Mouse (Mus musculus) urinary bladder, adult 2 months (tissue): ENCODE results near the gene Itga2. TPM values are rescaled to one million over a fixed set of nuclear protein-coding genes. Genes with fewer than 3 reads are reported as not detected.

ENCODE experiments used
- DNase-seq: peaks from one replicate; pipeline ENCODE4 v3.0.0; 2022; ENCODE audit warnings: low spot score
- polyA plus RNA-seq: library from polyadenylated mRNA; depleted of rRNA; stranded (reverse); fragments of >200 nt; gene quantifications from 2 replicates; pipeline ENCODE4 v1.2.3, GENCODE M21; 2012

The Itga2 gene
- polyA plus RNA-seq, 1 experiment: 4.7 TPM

- no peak for DNase-seq
These were observed 53.2 kb downstream of the Itga2 start for GRCm38 (mm10) chr13:114878667-114879066.

DNA sequence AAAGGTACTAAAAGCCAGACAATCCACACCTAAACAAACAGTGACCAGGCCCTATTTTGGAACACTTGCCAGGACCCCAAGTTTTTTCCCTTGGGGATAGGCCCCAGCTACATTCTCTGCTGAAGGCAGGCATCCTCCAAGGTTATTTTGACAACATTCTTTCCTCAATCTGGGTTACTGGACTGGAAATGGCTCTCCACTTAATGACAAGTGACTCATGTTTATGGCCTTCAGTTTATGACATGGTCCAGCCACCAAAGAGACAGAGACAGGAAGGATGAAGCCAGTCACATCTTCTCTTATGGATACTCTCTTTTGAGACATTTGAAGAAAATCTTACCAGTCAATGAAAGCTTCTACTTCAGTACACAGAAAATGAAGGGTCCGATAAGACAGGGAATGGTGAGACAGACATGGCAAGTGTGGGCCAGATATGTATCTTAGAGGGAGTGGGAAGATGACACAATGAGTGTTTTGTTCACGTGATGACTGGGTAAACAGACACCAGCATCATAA, 55.8 kb downstream of the Itga2 start:
- DNase-seq: no peak

- DNase-seq: no peak
These were observed 57.2 kb downstream of the Itga2 start for GRCm38 (mm10) chr13:114874738-114875137.

DNA sequence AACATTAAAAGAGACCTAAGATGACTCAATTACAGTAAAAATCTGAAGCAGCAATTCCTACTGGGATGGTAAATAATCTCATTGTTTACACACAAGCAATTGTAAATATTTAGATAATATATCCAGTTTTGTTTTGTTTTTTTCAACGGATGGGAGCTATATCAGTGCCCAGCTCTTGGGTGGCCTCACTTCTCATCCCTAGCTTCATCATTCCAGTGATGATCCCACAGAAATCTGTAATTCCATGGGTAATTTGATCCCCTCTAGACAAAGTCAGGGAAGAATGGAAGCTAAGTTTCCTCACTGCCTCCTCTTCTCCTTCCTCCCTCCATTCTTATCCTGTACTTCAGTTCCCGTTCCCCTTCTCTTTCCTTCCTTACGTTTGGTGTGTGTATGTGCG, 74.4 kb downstream of the Itga2 start:
- no peak for DNase-seq

DNA sequence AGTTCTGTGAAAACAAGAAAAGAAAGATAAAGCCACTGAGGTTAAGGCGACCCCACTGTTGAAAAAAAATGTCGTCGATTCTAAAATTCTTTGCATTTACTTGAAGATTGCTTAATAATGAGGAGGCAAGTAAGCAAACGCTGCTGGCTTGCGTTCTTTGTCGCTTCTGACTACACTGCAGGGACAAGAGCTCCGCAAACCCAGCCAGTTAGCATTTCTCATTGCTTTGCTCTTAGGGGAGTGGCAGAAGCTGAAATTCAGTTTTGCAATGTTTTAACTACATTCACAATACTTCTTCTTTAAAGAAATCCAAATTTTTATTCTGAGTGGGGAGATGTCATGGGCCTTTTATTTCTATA, 75.7 kb downstream of the Itga2 start:
- no peak for DNase-seq

DNA sequence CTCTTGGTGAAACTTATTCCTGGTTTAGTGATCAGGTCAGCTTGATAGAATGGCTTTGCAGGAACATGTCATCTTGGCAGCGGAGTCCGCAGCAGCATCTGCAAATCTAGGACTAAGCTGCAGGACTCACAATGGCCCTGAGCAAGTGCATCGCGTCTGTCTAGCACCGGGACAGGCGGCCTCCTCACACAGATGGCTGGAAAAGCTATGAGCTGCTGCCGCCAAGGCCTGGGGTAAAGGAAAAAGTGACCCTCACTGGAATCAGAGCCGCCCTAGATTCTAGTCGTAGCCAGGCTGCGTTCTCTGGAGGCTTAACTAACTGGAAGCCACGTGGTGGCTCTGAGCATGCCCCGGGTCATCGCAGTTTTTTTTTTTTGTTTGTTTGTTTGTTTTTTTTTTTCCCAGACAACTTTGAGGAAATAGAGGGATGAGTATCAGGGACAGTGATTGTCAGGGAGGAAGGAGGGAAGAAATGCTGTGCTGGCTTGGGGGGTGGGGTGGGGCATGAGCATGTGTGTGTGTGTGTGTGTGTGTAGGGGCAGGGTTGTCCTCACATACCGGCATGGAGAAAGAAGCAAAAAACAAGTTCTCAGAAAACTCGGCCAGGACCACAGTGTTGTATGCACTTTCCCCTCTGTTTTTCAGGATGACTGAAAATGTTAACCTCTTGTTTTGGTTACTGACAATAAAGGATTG, 76.2 kb downstream of the Itga2 start:
- DNase-seq: no peak

DNA sequence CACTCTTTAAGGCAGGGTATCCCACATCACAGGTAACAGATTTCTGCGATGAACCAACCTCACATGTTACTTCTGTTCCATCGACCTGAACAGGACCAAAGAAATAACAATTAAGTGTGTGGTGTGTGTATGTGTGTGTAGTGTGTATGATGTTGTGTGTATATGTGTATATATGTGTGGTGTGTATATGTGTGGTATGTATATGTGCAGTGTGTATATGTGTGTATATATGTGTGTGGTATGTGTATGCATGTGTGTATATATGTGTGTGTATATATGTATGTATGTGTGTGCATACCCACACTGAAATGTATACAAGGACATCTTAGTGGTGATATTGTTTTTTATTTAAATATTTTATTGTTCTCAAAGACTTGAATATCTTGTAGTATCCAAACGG, 77.5 kb downstream of the Itga2 start:
- DNase-seq: no peak

DNA sequence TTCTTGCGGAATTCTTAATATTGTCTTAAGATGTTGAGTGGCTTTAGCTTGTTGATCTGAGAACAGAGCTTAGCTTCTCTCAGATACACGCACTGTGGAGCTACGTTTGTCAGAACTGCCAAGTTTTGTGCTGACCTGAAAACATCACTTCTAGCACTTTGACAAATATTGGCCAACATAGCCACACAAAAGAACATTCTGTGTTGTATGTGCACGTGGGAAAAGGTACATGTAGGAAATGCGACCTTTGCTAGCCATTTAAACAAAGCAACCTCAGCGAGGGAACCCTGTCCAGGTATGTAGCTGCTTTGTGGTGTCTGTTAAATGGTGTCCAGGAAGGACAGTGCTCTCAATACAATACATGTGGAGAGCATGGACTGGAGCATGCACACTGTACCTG, 77.9 kb downstream of the Itga2 start:
- DNase-seq: no peak

- DNase-seq: no peak
These were observed 78.7 kb downstream of the Itga2 start for GRCm38 (mm10) chr13:114853152-114853551.

DNA sequence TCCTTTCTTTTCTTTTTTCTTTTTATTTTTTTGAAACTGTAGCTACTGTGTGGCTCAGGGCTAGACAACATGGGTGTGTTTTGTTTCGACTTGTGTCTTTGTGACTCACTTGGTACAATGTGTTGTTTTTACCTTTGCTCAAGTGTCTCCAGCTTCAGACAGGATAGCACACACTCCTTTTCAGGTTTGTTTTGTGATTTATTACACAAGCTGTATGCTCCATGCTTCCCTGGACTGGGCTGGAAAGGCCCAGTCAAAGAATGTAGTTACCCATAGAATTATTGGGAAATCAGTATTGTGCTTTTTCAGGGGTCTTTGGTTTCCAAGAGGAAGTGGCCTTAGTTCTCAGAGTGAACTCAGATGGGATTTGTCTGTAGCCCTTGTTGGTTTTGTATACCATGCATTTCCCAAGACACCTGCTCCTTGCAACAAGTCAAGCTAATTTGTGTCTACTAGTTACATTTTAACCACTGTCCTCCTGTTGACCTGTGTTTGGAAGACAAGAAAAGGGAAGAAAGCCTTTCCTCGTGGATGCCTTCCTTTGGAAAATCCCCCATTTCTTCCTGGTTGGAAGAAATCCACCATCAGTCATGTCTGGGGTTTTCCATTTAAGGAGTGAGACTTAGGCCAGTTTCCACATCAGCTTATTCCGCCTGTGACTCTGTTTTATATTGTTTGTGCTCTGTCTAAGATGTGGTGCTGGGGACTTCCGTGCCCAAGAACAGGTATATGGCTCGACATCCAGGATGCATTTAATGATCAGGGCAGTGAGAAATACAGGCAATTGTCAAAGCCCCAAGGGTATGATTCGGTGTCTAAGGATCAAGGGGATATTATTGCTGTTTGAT, 79.4 kb downstream of the Itga2 start:
- DNase-seq: no peak

DNA sequence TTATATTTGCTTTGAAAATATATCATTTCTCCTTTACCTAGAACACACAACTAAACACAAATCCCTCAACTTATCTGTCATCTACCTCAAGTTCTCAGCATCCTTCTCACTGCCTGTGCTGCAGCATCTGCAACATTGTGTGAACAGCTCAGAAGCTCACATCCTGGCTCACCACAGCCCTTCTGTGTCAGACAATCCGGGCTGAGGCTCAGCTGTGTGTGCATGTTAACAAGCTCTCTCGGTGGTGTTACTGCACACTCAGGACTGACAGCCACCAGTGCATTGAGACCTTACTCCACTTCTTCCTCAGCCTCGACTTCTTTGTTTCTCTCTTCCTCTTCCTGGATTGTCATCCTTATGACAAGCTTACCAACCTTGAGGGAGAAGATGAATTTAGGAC, 83.0 kb downstream of the Itga2 start:
- DNase-seq: no peak

DNA sequence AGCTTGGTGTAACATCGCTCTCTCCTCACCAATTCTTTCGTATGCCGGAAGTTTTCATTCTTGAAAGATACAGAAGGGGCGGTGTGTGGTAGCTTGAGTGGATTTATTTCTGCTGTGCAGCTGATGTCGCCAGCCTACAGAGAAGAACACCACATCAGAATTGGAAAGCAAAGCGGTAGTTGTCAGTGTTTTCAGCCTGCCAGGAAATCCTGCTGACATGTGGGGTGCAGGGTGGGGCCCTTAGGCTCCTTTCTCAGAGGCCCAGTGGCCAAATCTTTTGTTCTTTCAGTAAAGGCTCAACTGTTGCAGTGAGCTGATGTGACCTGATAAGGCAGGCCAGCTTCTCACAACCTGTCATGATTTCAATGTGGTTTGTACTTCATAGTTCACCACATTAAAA, 86.1 kb downstream of the Itga2 start:
- no peak for DNase-seq

DNA sequence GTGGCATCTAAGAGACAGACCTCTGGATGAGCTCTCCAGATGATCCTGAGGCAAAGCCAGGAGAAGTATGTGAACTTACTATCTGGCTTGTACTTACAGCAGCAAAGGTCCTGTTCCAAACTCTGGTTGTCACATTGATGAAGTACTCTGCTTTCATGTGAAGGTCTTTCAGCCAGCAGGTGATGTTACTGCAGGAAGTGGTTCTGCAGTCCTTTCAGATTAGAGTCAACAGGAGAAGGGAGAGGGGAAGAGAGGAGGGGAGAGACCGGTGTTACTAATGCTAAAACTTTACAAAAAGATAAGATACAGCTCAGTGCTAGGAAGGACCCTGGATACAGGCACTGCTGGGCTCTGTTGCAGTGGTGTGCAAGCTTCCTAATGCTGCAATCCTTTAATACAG, 88.6 kb downstream of the Itga2 start:
- no peak for DNase-seq

DNA sequence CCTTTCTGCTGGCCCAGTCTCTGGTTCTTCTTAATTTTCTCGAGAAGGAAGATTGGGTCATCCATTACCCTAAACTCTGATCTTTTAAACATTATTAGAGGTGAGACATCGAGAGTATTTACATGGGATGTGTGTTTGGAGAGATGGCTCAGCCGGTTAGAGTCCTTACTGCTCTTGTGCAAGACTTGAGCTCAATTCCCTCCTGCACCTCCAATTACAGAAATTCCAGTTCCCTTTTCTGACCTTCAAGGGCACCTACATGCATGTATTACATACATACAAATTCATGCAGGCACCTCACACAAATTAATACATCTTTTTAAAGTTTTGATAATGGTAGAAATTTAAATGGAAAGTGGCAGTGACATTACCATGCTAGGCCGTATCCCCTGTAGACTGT, 91.4 kb downstream of the Itga2 start:
- DNase-seq: no peak

- no peak for DNase-seq
These were observed 92.8 kb downstream of the Itga2 start for GRCm38 (mm10) chr13:114839098-114839497.

GRCm38 (mm10) chr13:114838535-114838990, 93.3 kb downstream of the Itga2 start:
- no peak for DNase-seq

DNA sequence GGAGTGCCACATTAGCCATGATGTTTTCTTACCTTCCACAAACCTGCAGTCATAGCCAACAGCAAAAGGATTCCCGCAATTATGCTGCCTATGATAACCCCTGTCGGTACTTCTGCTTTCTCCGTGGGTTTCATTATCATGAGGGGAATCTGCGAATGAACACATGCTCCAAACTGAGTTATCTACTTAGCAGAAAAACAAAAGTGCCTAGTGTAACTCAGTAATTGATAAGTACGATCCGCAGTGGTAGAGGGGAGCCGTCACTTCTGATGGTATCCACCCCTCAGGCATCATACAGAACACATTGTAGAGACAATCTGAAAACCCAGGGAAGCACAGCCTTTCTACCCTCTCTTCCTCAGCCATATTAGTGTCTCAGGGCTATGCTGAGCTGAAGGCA, 94.8 kb downstream of the Itga2 start:
- no peak for DNase-seq

- DNase-seq: no peak
These were observed 97.3 kb downstream of the Itga2 start for GRCm38 (mm10) chr13:114834580-114834979.

DNA sequence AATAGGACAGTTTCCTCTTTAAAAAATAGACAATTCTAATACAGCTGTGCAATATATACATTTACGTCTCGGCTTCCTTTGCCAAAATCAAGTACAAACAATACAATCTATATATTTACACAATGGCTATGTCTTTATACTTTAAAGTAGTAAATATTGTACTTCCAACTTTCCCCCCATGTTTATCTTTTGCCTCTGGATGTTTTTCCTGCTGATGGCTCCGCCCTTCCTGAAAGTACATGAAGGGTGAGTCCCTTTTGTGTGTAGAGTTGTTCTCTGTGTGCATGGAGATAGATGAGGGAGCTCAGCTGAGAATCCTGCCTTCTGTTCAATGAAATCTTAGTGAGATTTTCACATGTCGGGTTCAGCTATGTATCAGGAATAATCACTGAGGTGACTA, 98.5 kb downstream of the Itga2 start:
- no peak for DNase-seq

DNA sequence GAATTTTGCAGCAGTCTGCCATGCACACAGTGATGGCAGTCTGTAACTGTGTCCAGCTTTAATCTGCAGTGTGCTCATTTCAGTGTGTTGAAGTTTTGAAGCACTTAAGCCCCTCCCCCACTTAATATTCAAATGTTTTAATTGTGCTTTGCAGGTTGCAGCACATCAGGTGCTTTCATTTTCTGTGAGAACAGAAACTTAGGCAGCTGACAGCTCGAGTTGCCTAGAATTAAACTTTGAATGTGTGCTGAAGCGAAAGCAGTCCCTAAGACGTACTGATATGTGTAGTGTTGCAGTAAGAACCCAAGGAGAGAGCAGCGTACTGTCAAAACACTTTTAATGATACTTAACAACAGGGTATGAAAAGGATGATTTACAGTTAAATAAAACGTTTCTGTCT, 99.1 kb downstream of the Itga2 start:
- DNase-seq: no peak

- DNase-seq: no peak
These were observed 100.5 kb downstream of the Itga2 start for GRCm38 (mm10) chr13:114831367-114831833.

DNA sequence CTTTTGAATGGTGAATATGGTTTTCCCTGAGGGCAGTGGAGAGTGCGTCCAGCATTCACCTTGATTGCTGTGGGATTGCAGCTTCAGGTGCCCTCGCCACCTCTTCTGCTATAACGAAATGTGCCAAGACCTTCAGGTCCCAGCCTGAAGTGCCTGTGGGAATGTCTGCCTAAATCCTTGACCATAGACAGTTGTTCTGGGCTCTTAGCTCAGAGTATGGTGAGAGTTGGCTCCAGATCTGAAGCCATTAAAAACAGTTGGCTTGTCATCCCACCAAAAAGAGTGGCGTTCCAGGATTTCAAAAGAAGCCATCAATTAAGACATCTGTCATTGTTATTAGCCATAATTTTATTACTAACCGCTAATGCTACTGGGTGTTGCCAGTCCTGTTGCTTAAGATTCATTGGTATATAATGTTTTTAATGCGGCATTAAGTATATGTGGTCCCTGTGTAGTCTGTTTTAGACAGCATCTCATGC, 106.5 kb downstream of the Itga2 start:
- no peak for DNase-seq

GRCm38 (mm10) chr13:114822871-114823270, 109.0 kb downstream of the Itga2 start:
- DNase-seq: no peak
